Mouse (Mus musculus) gonadal fat pad, adult 2 months (tissue): Measurements from ENCODE around the gene Slc12a7. TPM values are rescaled to one million over a fixed set of nuclear protein-coding genes. Genes with fewer than 3 reads are reported as not detected.
A peak's percentile ranks its signal among the peaks of the same experiment; 100 is the strongest.
"Not testable (repeated sequence)": the region's sequence is repeated elsewhere in the genome, so short reads cannot be mapped to it uniquely, and the experiment has no call there.

ENCODE experiments used
- DNase-seq: peaks from one replicate; pipeline ENCODE4 v3.0.0-alpha.2; 2012; ENCODE audit warnings: low read depth
- polyA plus RNA-seq: library from polyadenylated mRNA; depleted of rRNA; stranded (reverse); fragments of >200 nt; gene quantifications from 2 replicates; pipeline ENCODE4 v1.2.3, GENCODE M21; 2012; rRNA removed

Slc12a7 gene
- polyA plus RNA-seq, result 36.2 and 42.9 TPM in 2 replicates

DNA sequence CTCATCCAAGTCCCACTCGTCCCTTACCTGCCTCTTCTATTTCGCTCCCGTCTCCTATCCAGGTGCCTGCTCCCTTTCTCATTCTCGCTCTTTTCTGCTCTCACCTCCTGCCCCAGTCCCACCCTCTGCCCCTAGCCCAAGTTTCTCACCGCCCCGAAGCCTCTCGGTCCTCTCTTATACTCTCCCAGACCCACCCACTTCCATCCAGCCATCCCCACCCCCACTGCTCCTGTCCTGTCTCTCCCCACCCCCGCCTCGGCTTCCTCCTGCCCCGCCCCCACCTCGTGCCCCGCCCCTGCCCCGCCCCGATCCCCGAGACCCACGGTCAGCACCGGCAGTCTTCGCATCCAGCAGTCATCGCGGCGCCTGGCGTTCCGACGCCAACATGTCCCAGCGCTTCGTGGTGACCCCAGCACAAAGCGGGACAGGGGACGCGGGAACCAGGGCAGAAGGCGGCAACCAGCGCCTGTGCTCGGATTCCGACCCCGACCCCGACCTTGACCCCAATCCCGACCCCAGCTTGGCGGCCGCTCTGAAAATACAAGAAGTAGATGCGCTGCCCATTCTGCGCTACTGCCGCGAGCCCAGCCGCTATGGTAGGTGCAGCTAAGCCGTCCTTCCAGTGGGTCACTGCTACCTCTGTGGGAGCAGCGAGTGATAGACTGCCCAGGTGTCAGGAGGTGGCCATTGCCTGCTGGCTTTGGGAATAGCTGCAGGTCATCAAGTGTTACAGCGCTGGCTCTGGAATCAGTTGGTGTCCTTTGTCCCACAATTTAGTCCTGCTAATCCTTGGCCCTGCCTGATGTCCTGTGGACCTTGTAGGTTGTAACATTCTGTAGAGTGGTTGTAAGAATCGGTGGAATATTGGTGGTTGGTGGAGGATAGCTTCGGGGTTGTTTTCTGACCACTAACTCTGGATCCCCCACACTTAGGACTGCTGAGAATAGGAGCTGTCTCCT, at the start of gene Slc12a7:
Slc12a7 (plus strand) TSS at position 353 of the 959 bp plus-strand sequence.
- DNase-seq, result no peak

GRCm38 (mm10) chr13:73683682-73684081, 49.2 kb upstream of the Slc12a7 start:
- DNase-seq, result peak; percentile 51

DNA sequence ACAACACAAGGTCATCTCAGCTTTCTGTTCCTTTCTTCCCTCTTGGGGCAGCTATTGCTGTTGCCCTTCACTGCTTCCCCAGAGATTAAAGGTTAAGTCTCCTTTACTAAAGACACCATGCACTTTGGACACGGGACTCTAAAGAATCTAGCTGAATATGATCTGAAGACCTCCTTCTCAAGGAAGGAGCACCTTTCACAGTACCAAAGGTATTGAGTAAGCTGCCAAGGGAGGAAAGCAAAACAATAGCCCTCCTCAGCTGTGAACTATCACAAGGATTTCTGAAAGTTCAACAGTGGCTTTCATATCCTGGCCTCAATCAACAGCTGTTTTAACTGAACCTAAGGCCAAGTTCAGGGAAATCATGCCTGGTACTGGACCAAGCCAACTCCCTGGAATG, 48.5 kb upstream of the Slc12a7 start:
- DNase-seq, result no peak

- DNase-seq, result peak; percentile 23
These were observed 47.4 kb upstream of the Slc12a7 start for GRCm38 (mm10) chr13:73685502-73685901.

DNA sequence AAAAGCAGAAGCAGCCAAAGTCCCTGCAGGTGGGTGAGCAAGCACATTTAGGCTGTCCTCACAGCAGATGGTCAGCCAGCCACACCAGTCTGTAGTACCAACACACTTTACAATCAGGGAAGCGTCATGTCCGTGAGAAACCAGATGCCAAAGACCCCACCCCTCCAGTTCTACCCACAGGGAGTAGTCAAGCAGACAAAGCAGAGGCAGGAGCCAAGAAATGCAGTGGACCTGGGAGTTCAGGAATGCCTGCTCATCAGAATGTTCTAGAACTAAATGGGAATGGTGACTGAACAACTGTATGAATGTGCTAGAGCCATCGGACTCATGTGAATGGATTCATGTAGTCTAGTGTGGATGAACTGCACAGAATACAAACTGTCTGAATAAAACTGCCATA, 45.3 kb upstream of the Slc12a7 start:
- no peak for DNase-seq

DNA sequence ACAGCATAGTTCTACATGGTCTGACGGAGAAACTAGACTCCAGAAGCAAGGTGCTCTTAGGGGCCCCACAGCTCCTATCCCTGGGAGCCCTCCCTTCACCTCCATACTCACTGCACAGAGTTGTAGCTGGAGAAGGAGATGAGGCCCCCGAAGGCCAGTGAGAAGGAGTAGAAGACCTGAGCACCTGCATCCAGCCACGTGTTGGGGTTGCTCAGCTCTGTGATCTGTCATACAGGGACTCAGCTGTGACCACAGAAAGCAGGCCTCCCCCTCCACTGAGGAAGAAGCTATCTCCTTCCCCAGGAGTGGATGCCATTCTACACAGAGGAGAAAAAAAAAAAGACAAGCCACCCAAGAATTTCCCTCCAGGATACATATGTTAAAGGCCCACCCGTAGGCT, 44.0 kb upstream of the Slc12a7 start:
- no peak for DNase-seq

DNA sequence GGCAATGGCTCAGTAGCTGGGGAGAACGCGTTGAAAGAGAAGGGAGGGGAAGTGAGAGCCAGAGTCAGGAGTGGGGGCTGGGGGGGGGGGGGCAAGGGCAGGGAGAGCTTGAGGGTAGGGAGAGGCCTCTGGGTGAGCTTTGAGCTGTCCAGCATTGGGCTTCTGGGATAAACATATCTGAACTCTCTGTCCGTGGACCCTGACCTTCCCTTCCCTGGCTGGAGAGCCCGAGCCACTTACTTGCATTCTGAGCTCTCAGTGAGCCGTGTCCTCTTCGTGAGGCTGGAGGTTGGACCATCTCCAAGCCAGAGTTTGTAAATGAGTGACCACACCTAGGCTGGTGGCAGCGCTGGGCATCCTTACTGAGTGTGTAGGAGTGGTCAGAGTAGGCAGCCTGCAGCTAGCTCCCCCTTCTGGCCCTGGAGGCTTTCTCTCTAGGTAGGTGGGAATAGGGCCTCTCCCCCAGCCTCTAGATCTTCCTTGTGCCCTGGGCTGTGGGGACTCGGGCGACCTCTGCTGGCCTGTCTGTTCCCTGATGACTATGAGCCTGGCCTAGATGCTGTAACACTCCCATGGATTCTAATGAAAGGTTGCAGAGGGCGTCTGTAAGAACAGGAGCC, 40.5 kb upstream of the Slc12a7 start:
- DNase-seq, result no peak

GRCm38 (mm10) chr13:73693333-73693732, 39.6 kb upstream of the Slc12a7 start:
- no peak for DNase-seq

- no peak for DNase-seq
These were observed 37.9 kb upstream of the Slc12a7 start for GRCm38 (mm10) chr13:73694972-73695371.

- no peak for DNase-seq
These were observed 36.4 kb upstream of the Slc12a7 start for GRCm38 (mm10) chr13:73696529-73696928.

GRCm38 (mm10) chr13:73699714-73700113, 33.2 kb upstream of the Slc12a7 start:
- no peak for DNase-seq

- DNase-seq, result no peak
These were observed 32.3 kb upstream of the Slc12a7 start for GRCm38 (mm10) chr13:73700554-73700953.

DNA sequence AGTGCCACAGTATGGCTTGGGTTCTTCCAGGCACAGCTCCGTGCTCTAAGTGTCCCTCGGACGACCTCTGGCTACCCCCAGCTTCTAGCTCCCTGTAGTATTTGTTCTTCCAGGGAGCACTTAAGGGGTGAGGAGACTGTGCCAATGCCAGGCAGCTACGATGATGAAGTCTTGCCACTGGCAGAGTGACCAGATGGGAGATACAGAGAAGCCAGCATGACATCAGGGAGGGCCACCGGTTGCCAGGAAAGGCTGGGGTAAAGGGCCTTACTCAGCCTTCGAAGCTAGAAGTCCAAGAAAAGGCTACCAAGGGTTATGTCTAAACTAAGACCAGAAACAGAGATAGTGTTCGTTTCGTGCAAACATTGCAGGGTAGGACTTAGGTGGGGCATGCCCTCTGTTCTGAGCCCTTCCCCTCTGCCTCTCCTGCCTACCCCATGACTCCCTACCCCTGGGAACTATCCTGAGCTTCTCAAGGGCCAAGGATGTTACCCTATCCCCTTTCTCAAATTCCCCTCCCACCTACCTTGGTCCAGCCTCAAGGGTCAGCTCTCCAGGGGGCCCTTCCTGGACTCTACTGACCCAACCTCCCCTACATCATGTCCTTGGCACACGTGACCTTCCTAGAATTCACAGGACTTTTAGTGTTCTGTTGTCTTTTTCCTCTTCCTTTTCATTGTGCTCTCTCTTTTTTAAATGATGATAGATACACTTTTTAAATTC, 31.6 kb upstream of the Slc12a7 start:
- DNase-seq, result no peak

- DNase-seq, result no peak
These were observed 30.1 kb upstream of the Slc12a7 start for GRCm38 (mm10) chr13:73702776-73703175.

DNA sequence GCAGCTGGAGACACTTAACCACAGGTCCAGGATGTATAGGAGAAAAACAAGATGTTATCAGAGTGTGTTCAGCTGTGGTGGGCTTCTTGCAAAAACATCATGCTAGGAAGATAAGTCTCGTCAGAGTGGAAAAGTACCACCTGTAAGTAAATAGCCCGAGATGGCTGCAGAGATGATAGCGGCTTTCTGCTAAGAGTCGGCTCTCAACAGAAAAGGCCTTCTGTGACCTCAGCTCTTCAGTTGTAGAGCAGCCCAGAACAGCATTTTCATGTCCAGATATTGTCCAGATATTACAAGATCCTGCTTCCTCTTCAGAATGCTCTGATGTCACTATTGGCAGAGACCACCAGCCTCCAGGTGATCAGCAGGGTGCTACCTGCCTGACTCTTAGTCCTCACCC, 29.4 kb upstream of the Slc12a7 start:
- not testable (repeated sequence) for DNase-seq

DNA sequence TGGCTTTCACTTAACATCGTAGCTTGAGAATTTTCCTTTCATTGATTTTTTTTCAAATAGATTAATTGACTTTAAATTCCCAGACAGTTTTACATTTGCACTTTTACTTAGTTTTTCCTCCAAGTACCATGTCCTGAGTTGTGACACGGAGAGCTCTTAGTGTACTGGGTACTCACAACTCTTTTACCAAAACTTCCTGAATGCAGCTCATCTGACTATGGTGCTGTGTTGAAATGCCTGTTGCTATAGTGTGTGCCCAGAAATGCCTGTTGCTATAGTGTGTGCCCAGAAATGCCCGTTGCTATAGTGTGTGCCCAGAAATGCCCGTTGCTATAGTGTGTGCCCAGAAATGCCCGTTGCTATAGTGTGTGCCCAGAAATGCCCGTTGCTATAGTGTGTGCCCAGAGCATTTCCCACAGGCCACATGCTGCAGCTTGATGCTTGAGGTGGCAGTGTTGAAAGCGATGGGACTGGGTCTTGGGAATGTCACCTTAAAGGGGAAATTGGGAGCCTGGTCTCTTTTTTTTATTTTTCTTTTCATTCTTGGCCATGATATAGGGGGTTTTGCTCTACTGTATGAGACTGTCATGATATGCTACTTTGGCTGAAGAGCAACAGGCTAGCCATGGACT, 28.1 kb upstream of the Slc12a7 start, which contains the start of gene Slc6a19:
Slc6a19 (minus strand) TSS at position 172 of the 632 bp plus-strand sequence.
- no peak for DNase-seq

- no peak for DNase-seq
These were observed 23.4 kb upstream of the Slc12a7 start for GRCm38 (mm10) chr13:73709491-73709890.

- DNase-seq, result no peak
These were observed 21.7 kb upstream of the Slc12a7 start for GRCm38 (mm10) chr13:73711221-73711620.

DNA sequence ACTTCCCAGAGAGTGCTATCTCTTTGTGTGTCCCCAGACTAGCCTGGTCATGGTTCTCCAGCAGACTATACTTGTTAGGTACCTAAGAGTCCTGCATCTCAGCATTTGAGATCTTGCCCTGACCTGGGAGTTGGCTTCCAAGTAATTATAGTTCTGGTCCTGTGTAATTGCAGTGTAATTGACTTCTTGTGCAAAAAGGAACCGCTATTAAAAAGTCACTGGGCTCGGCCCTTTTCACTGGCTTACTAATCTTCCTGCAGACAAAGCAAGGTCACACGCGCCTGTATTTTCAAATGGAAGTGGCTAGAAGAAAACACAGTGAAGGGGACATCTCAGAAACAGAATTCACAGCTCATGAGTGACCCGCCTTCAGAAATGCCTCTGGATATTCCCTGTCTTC, 21.1 kb upstream of the Slc12a7 start:
- no peak for DNase-seq

GRCm38 (mm10) chr13:73712228-73712627, 20.7 kb upstream of the Slc12a7 start:
- DNase-seq, result no peak

DNA sequence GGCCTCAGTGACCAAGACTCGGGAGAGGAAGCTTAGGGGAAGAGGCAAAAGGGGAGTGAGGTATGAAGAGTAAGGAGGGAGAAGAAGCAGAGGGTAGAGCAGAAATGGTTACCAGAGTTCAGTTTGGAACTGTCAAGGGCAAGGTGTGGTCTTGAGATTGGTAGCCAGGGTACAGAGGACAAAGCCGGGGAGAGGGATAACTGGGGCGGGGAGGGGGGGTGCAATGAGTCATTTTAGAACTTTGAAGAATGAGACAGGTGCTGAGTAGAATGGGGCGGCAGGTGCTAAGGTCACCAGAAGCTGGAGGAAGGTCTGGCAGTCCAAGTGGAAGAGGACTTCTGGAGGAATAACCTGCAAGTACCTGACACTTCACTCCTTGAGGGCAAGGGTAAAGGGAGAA, 19.7 kb upstream of the Slc12a7 start:
- DNase-seq, result no peak

- no peak for DNase-seq
These were observed 18.9 kb upstream of the Slc12a7 start for GRCm38 (mm10) chr13:73714020-73714419.
